Mouse (Mus musculus) hindbrain, embryonic 14.5 days (tissue): Measurements from ENCODE around the gene Ffar4. TPM values are rescaled to one million over a fixed set of nuclear protein-coding genes. Genes with fewer than 3 reads are reported as not detected.

Experiments used
- ATAC-seq: fragments of 200-750 bp; cut with Nextera tagmentation; 2 replicates; pipeline ENCODE4 v1.8.0; 2017; ENCODE audit warnings: moderate number of reproducible peaks, mild to moderate bottlenecking, moderate TSS enrichment, moderate library complexity; ENCODE audit not compliant: low FRiP score
- DNase-seq: peaks from one replicate; pipeline ENCODE4 v3.0.0-alpha.2; 2015; ENCODE audit warnings: low spot score
- H3K27ac ChIP-seq: fragments of 300-500 bp; sonication (generic); 2 replicates; pipeline ENCODE4 v1.5.1; 2014; ENCODE audit warnings: mild to moderate bottlenecking, moderate library complexity
- H3K27me3 ChIP-seq: fragments of 300-500 bp; sonication (generic); 2 replicates; pipeline ENCODE4 v1.6.1; 2014; ENCODE audit warnings: mild to moderate bottlenecking, low read length, mixed read lengths; ENCODE audit not compliant: control insufficient read depth, insufficient read depth
- H3K36me3 ChIP-seq: fragments of 300-500 bp; sonication (generic); replicated peaks from 2 replicates; pipeline ENCODE4 v1.6.1; 2014; ENCODE audit not compliant: control insufficient read depth, insufficient read depth
- H3K4me1 ChIP-seq: fragments of 300-500 bp; sonication (generic); replicated peaks from 2 replicates; pipeline ENCODE4 v1.6.1; 2014; ENCODE audit warnings: antibody characterized with exemption, low read length, mixed read lengths; ENCODE audit not compliant: control insufficient read depth, insufficient read depth
- H3K4me2 ChIP-seq: fragments of 300-500 bp; sonication (generic); replicated peaks from 2 replicates; pipeline ENCODE4 v1.6.1; 2014; ENCODE audit warnings: mild to moderate bottlenecking, moderate library complexity
- H3K4me3 ChIP-seq: fragments of 300-500 bp; sonication (generic); replicated peaks from 2 replicates; pipeline ENCODE4 v1.5.1; 2014; ENCODE audit warnings: mild to moderate bottlenecking, low read length
- H3K9ac ChIP-seq: fragments of 300-500 bp; sonication (generic); 2 replicates; pipeline ENCODE4 v1.6.1; 2014
- H3K9me3 ChIP-seq: fragments of 300-500 bp; sonication (generic); 2 replicates; pipeline ENCODE4 v1.6.1; 2016; ENCODE audit warnings: low read length; ENCODE audit not compliant: control insufficient read depth
- WGBS: fragments of 180-500 bp; shearing (Covaris S2); extraction: QIAGEN DNeasy Blood & Tissue Kit; methylation state at CpG from one replicate; pipeline ENCODE4 v1.1.7; 2014; 5-methylcytosine and 5-hydroxymethylcytosine counted together
- polyA plus RNA-seq: library from polyadenylated mRNA; unstranded; fragments of >200 nt; fragmentation: Nextera tagmentation; extraction: Ambion mirVana; gene quantifications from 2 replicates; pipeline ENCODE4 v1.2.1, GENCODE M21; 2014

Gene Ffar4
- polyA plus RNA-seq, 1 experiment from 2014 or later: not detected

DNA sequence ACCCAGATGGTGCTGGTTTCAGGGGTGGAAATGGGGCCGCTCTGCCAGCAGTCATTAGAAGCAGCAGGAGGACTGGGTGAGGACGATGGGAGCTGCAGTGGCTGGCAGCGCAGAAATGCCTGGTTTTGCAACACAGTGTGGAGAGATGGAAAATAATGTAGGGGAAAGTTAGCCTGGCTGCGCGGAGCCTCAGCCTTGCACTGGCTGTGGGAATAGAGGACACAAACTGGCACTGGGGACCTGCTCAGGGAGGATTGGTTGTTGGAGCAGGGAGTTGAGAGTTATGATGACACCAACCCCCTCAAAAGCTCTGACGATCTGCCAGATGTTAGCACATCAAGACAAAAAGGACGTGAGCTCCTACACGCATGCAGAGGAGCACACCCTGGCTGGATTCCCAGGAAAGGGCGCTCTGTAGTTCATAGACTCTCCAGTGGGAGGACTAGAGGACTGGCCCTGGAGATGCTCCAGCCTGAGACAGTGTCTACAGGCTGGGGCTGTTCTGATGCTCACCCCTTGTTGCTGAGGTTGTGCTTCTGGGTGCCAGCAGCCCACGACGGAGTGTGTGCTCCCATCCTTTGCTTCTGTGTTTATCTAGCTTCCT lies 9.8 kb upstream of the Ffar4 start:
- DNase-seq (peak; percentile 48), ATAC-seq (0 out of 2 replicates have a peak, but pooled peaks have one; percentile 53)
- Histone ChIP-seq H3K9me3 (no peaks in the 10 kb centered on the region), H3K4me1 (no peaks in the 10 kb centered on the region), H3K27me3 (no peaks in the 10 kb centered on the region), H3K27ac (no peak overlapping the region), H3K4me3 (no peak overlapping the region), H3K4me2 (no peak overlapping the region), H3K9ac (no peak overlapping the region), H3K36me3 (no peaks in the 10 kb centered on the region)
- 55% methylated on average over 11 of the region's 11 CpGs for WGBS

GRCm38 (mm10) chr19:38089358-38089757 lies 7.5 kb upstream of the Ffar4 start:
- Histone ChIP-seq H3K4me2 (no peak overlapping the region), H3K4me3 (no peak overlapping the region), H3K27ac (no peak overlapping the region), H3K4me1 (no peaks in the 10 kb centered on the region), H3K36me3 (no peaks in the 10 kb centered on the region), H3K27me3 (no peaks in the 10 kb centered on the region), H3K9ac (no peak overlapping the region), H3K9me3 (no peaks in the 10 kb centered on the region)
- ATAC-seq: no peak
- whole genome bisulfite sequencing: 80% methylated on average over 8 of the region's 8 CpGs
- no peak for DNase-seq

- H3K4me1 ChIP-seq: no peaks in the 10 kb centered on the region
- H3K4me2 ChIP-seq: no peak overlapping the region
- no peak for ATAC-seq
- no peaks in the 10 kb centered on the region for H3K9me3 ChIP-seq
- no peak overlapping the region for H3K27ac ChIP-seq
- no peak overlapping the region for H3K4me3 ChIP-seq
- 55% methylated on average over 4 of the region's 4 CpGs for WGBS
- no peaks in the 10 kb centered on the region for H3K36me3 ChIP-seq
- DNase-seq: no peak
- H3K27me3 ChIP-seq: peaks cover 13% of the 10 kb centered on the region
- no peak overlapping the region for H3K9ac ChIP-seq
These were observed 5.3 kb upstream of the Ffar4 start for GRCm38 (mm10) chr19:38091512-38091985.

- no peak for ATAC-seq
- H3K27me3 ChIP-seq: peaks cover 40% of the 10 kb centered on the region
- no peak overlapping the region for H3K4me2 ChIP-seq
- DNase-seq: no peak
- no peak overlapping the region for H3K9ac ChIP-seq
- no peaks in the 10 kb centered on the region; the same call in 1 of the 2 replicates for H3K4me1 ChIP-seq
- H3K36me3 ChIP-seq: no peaks in the 10 kb centered on the region
- no peak overlapping the region for H3K4me3 ChIP-seq
- WGBS: 18% methylated on average over 4 of the region's 4 CpGs
- no peaks in the 10 kb centered on the region for H3K9me3 ChIP-seq
- H3K27ac ChIP-seq: no peak overlapping the region
These were observed 640 bp upstream of the Ffar4 start for GRCm38 (mm10) chr19:38096231-38096630.

DNA sequence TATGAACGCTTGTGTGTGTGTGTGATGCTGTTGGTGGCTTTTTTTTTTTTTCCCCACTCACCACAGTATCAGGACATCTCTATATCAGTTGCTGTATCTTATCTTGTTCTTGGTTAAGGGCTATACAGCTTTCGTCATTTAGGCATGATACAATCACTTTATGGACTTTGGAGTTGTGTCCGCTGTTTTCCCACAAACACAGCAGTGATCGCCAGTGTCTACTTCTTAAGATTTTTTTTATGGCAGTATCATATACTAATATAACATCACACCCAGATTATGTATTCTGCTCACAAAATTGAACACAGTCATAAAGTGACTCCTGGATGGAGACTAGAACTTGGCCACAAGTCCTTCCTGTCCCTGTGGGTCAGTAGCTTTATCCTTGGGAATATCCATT lies 11.0 kb downstream of the Ffar4 start:
- Histone ChIP-seq H3K27ac (no peak overlapping the region), H3K4me2 (no peak overlapping the region), H3K27me3 (no peaks in the 10 kb centered on the region), H3K4me3 (no peak overlapping the region), H3K9ac (no peak overlapping the region), H3K9me3 (no peaks in the 10 kb centered on the region), H3K4me1 (no peaks in the 10 kb centered on the region), H3K36me3 (no peaks in the 10 kb centered on the region)
- 90% methylated on average over 4 of the region's 4 CpGs for WGBS
- no peak for DNase-seq
- ATAC-seq: no peak

DNA sequence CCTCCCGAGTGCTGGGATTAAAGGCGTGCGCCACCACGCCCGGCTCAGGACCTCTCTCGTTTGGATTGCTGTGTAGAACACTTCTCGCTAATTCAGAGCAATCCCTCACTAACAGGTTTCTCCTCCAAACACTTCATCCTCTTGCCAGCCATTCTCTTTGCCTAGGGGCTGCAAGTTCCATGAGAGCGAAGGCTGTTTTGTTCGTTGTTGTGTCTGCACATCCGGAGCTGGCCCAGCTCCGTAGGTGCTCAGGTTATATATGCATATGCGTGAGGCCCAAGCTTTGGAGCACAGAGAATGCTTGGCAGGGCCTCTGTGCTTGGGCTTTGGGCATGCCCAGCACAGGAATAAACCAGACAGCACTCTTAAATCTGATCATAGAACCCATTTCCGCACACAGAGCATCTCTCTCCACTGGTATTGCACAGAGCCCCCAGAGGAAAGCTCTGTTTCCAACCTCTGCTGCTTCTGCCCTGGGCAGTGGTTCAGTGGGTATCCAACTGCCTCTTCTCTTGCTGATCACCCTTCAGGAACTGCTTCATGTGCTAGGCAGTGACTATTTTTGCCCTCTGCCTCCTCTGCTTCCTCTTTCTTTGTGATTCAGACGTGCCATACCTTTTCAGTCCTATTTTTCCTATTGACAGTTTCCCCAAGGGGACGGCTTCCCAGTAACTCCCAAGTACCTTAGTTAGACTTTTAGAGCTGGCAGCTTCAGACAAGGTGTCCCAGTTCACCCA lies 12.8 kb downstream of the Ffar4 start:
- Histone ChIP-seq H3K9me3 (no peaks in the 10 kb centered on the region), H3K4me3 (no peak overlapping the region), H3K36me3 (no peaks in the 10 kb centered on the region), H3K27me3 (no peaks in the 10 kb centered on the region), H3K9ac (no peak overlapping the region), H3K4me1 (no peaks in the 10 kb centered on the region), H3K27ac (no peak overlapping the region), H3K4me2 (no peak overlapping the region)
- 96% methylated on average over 15 of the region's 15 CpGs for whole genome bisulfite sequencing
- ATAC-seq (no peak), DNase-seq (no peak)

DNA sequence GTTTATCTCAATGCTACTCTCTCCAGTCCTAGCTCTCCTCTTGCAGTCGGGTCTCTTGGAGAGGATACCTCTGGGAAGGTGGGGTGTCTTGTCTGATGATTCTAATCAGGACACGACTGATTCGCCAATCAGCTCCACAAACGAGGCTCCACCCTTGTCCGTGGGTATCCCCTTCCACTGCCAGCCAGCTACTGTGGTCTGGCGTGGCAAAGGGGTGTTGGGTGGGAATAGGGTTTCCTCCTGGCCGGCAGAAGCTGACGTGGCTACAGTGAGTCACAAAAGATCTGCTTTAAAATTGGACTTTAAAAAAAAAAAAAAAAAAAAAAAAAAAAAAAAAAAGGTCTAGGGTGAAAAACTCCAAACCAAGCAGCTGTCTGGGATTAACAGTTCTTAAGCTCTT lies 14.2 kb downstream of the Ffar4 start:
- H3K4me3 ChIP-seq: no peak overlapping the region
- DNase-seq: no peak
- no peaks in the 10 kb centered on the region for H3K36me3 ChIP-seq
- no peaks in the 10 kb centered on the region for H3K4me1 ChIP-seq
- ATAC-seq: no peak
- no peak overlapping the region for H3K9ac ChIP-seq
- no peak overlapping the region for H3K4me2 ChIP-seq
- H3K27me3 ChIP-seq: no peaks in the 10 kb centered on the region
- H3K27ac ChIP-seq: no peak overlapping the region
- 84% methylated on average over 8 of the region's 8 CpGs for WGBS
- no peaks in the 10 kb centered on the region for H3K9me3 ChIP-seq

GRCm38 (mm10) chr19:38112575-38112974 lies 15.7 kb downstream of the Ffar4 start:
- no peaks in the 10 kb centered on the region for H3K36me3 ChIP-seq
- ATAC-seq (no peak), DNase-seq (no peak)
- H3K27ac ChIP-seq: no peak overlapping the region
- WGBS: 51% methylated on average over 4 of the region's 4 CpGs
- H3K4me3 ChIP-seq: no peak overlapping the region
- H3K27me3 ChIP-seq: no peaks in the 10 kb centered on the region
- H3K9ac ChIP-seq: no peak overlapping the region
- no peak overlapping the region for H3K4me2 ChIP-seq
- no peaks in the 10 kb centered on the region for H3K9me3 ChIP-seq
- H3K4me1 ChIP-seq: no peaks in the 10 kb centered on the region

GRCm38 (mm10) chr19:38114834-38115491 lies 18.1 kb downstream of the Ffar4 start:
- no peaks in the 10 kb centered on the region for H3K9me3 ChIP-seq
- no peak overlapping the region for H3K27ac ChIP-seq
- H3K4me3 ChIP-seq: no peak overlapping the region
- ATAC-seq (no peak), DNase-seq (no peak)
- WGBS: 89% methylated on average over 7 of the region's 7 CpGs
- no peaks in the 10 kb centered on the region for H3K27me3 ChIP-seq
- no peaks in the 10 kb centered on the region for H3K4me1 ChIP-seq
- no peaks in the 10 kb centered on the region for H3K36me3 ChIP-seq
- no peak overlapping the region for H3K9ac ChIP-seq
- no peak overlapping the region for H3K4me2 ChIP-seq
